Mouse (Mus musculus): ENCODE measurements around the gene Spp1. TPM values are rescaled to one million over a fixed set of nuclear protein-coding genes. Genes with fewer than 3 reads are reported as not detected.

The Spp1 gene
- polyA plus RNA-seq, 1 experiment from 2014 or later = 6.1 TPM

GRCm38 (mm10) chr5:104460856-104461255, 25.9 kb downstream of the Spp1 start:
- Histone ChIP-seq H3K4me2 (peak overlapping the region; percentile 79), H3K9ac (0 out of 2 replicates have a peak overlapping the region, but pooled peaks have one; percentile 36), H3K4me3 (peak overlapping the region; percentile 71), H3K27me3 (no peaks in the 10 kb centered on the region), H3K4me1 (peaks cover 15% of the 10 kb centered on the region), H3K9me3 (peaks cover 7% of the 10 kb centered on the region; the same call in 1 of the 2 replicates), H3K36me3 (peaks cover 30% of the 10 kb centered on the region), H3K27ac (no peak overlapping the region; the same call in 1 of the 2 replicates)
- ATAC-seq (ENCODE audit: insufficient number of reproducible peaks, insufficient read depth, low FRiP score, low TSS enrichment, low read depth) = no peak
- WGBS = 43% methylated on average over 6 of the region's 7 CpGs

GRCm38 (mm10) chr5:104465279-104465678, 30.4 kb downstream of the Spp1 start:
- no peaks in the 10 kb centered on the region for H3K9me3 ChIP-seq
- no peak overlapping the region for H3K27ac ChIP-seq
- H3K4me3 ChIP-seq = no peak overlapping the region
- no peak for ATAC-seq (ENCODE audit: insufficient number of reproducible peaks, insufficient read depth, low FRiP score, low TSS enrichment, low read depth)
- H3K9ac ChIP-seq = no peak overlapping the region
- 0 out of 2 replicates have a peak, but pooled peaks cover 5% of the 10 kb centered on the region for H3K4me1 ChIP-seq
- WGBS = 76% methylated on average over 8 of the region's 8 CpGs
- no peak overlapping the region for H3K4me2 ChIP-seq
- peaks cover 56% of the 10 kb centered on the region for H3K36me3 ChIP-seq
- H3K27me3 ChIP-seq = no peaks in the 10 kb centered on the region

GRCm38 (mm10) chr5:104465731-104466130, 30.8 kb downstream of the Spp1 start:
- WGBS = 71% methylated on average over 12 of the region's 12 CpGs
- H3K4me3 ChIP-seq = no peak overlapping the region
- 0 out of 2 replicates have a peak, but pooled peaks cover 5% of the 10 kb centered on the region for H3K4me1 ChIP-seq
- H3K9ac ChIP-seq = no peak overlapping the region
- no peaks in the 10 kb centered on the region for H3K9me3 ChIP-seq
- H3K27ac ChIP-seq = no peak overlapping the region
- no peak overlapping the region for H3K4me2 ChIP-seq
- H3K36me3 ChIP-seq = peaks cover 59% of the 10 kb centered on the region
- no peaks in the 10 kb centered on the region for H3K27me3 ChIP-seq
- ATAC-seq (ENCODE audit: insufficient number of reproducible peaks, insufficient read depth, low FRiP score, low TSS enrichment, low read depth) = no peak

GRCm38 (mm10) chr5:104466816-104467215, 31.9 kb downstream of the Spp1 start:
- H3K4me1 ChIP-seq = no peaks in the 10 kb centered on the region
- ATAC-seq (ENCODE audit: insufficient number of reproducible peaks, insufficient read depth, low FRiP score, low TSS enrichment, low read depth) = no peak
- H3K4me2 ChIP-seq = no peak overlapping the region
- no peaks in the 10 kb centered on the region for H3K27me3 ChIP-seq
- H3K9me3 ChIP-seq = no peaks in the 10 kb centered on the region
- H3K27ac ChIP-seq = no peak overlapping the region
- H3K36me3 ChIP-seq = peaks cover 70% of the 10 kb centered on the region
- no peak overlapping the region for H3K4me3 ChIP-seq
- H3K9ac ChIP-seq = no peak overlapping the region
- 93% methylated on average over 16 of the region's 16 CpGs for WGBS

- H3K4me3 ChIP-seq = no peak overlapping the region
- H3K9me3 ChIP-seq = no peaks in the 10 kb centered on the region
- no peak overlapping the region for H3K9ac ChIP-seq
- H3K27me3 ChIP-seq = no peaks in the 10 kb centered on the region
- peaks cover 78% of the 10 kb centered on the region for H3K36me3 ChIP-seq
- H3K4me2 ChIP-seq = no peak overlapping the region
- ATAC-seq (ENCODE audit: insufficient number of reproducible peaks, insufficient read depth, low FRiP score, low TSS enrichment, low read depth) = no peak
- WGBS = 87% methylated on average over 5 of the region's 5 CpGs
- H3K4me1 ChIP-seq = no peaks in the 10 kb centered on the region
- no peak overlapping the region for H3K27ac ChIP-seq
These were observed 33.7 kb downstream of the Spp1 start for GRCm38 (mm10) chr5:104468586-104468985.

GRCm38 (mm10) chr5:104470981-104471391, 36.1 kb downstream of the Spp1 start:
- H3K27me3 ChIP-seq = no peaks in the 10 kb centered on the region
- peaks cover 57% of the 10 kb centered on the region for H3K36me3 ChIP-seq
- 92% methylated on average over 5 of the region's 5 CpGs for WGBS
- H3K9me3 ChIP-seq = no peaks in the 10 kb centered on the region
- no peak overlapping the region for H3K4me3 ChIP-seq
- H3K4me1 ChIP-seq = no peaks in the 10 kb centered on the region
- no peak for ATAC-seq (ENCODE audit: insufficient number of reproducible peaks, insufficient read depth, low FRiP score, low TSS enrichment, low read depth)
- no peak overlapping the region for H3K9ac ChIP-seq
- no peak overlapping the region for H3K4me2 ChIP-seq
- H3K27ac ChIP-seq = no peak overlapping the region

GRCm38 (mm10) chr5:104472371-104472770, 37.5 kb downstream of the Spp1 start:
- WGBS = 93% methylated on average over 8 of the region's 8 CpGs
- Histone ChIP-seq H3K36me3 (peaks cover 51% of the 10 kb centered on the region), H3K27ac (no peak overlapping the region), H3K4me3 (no peak overlapping the region), H3K27me3 (no peaks in the 10 kb centered on the region), H3K9ac (no peak overlapping the region), H3K4me2 (no peak overlapping the region), H3K9me3 (no peaks in the 10 kb centered on the region), H3K4me1 (no peaks in the 10 kb centered on the region)
- ATAC-seq (ENCODE audit: insufficient number of reproducible peaks, insufficient read depth, low FRiP score, low TSS enrichment, low read depth) = no peak

GRCm38 (mm10) chr5:104480367-104480766, 45.4 kb downstream of the Spp1 start:
- Histone ChIP-seq H3K4me2 (no peak overlapping the region), H3K27me3 (no peaks in the 10 kb centered on the region), H3K27ac (no peak overlapping the region), H3K9ac (no peak overlapping the region), H3K36me3 (peaks cover 75% of the 10 kb centered on the region), H3K9me3 (no peaks in the 10 kb centered on the region), H3K4me3 (no peak overlapping the region), H3K4me1 (no peaks in the 10 kb centered on the region)
- WGBS = 95% methylated on average over 7 of the region's 7 CpGs
- ATAC-seq (ENCODE audit: insufficient number of reproducible peaks, insufficient read depth, low FRiP score, low TSS enrichment, low read depth) = no peak

GRCm38 (mm10) chr5:104482856-104483255, 47.9 kb downstream of the Spp1 start:
- ATAC-seq (ENCODE audit: insufficient number of reproducible peaks, insufficient read depth, low FRiP score, low TSS enrichment, low read depth) = no peak
- Histone ChIP-seq H3K4me3 (no peak overlapping the region), H3K4me2 (no peak overlapping the region), H3K27me3 (no peaks in the 10 kb centered on the region), H3K36me3 (peaks cover 86% of the 10 kb centered on the region), H3K27ac (no peak overlapping the region), H3K9me3 (no peaks in the 10 kb centered on the region), H3K4me1 (no peaks in the 10 kb centered on the region), H3K9ac (no peak overlapping the region)
- 86% methylated on average over 8 of the region's 8 CpGs for WGBS

Other genes starting within 250 kb of the Spp1 start
- 1.00 and 1.5 TPM in 2 replicates for gene Dmp1, start 232.5 kb upstream of the Spp1 start, polyA plus RNA-seq (2015; fragmentation: Nextera tagmentation; extraction: Ambion mirVana)
- 239 and 390 TPM in 2 replicates for gene Ibsp, start 135.9 kb upstream of the Spp1 start, polyA plus RNA-seq (2015; fragmentation: Nextera tagmentation; extraction: Ambion mirVana)
- gene Mepe, start 109.8 kb upstream of the Spp1 start, polyA plus RNA-seq (2015; fragmentation: Nextera tagmentation; extraction: Ambion mirVana) = not detected in 2 replicates
- gene Pkd2, start 24.3 kb downstream of the Spp1 start, polyA plus RNA-seq (2015; fragmentation: Nextera tagmentation; extraction: Ambion mirVana) = 20.2 and 22.4 TPM in 2 replicates
- 15.5 and 16.6 TPM in 2 replicates for gene BC005561, start 73.2 kb downstream of the Spp1 start, polyA plus RNA-seq (2015; fragmentation: Nextera tagmentation; extraction: Ambion mirVana)

All from embryonic facial prominence, embryonic 13.5 days (tissue).